Mouse (Mus musculus): ENCODE results near the gene Gm1993.
"Not testable (repeated sequence)": the region's sequence is repeated elsewhere in the genome, so short reads cannot be mapped to it uniquely, and the experiment has no call there.

The Gm1993 gene

DNA sequence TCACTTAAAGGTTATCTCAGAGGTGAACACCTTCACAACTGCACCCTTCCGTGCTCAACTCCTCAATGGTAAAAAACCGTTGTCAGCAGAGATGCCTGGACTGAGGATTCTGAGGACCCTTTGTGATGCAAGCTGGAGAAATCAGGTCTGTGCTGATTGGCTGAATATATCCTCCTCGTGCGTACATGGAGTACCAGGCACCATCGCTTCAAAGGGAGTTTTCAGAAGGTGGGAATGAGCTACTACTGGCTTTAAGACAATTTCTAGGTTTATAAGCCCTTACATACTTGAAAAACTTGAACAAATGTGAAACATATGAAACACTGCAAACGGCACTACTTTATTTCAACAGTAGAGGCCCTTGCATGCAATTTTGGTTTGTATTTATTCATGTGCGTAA is at the start of gene Gm1993:
Gm1993 (minus strand) TSS at position 101 of the 400 bp plus-strand sequence.
- DNase-seq = not testable (repeated sequence)
